Mouse (Mus musculus) neural tube, embryonic 12.5 days (tissue): ENCODE data around the gene Shf. TPM values are rescaled to one million over a fixed set of nuclear protein-coding genes. Genes with fewer than 3 reads are reported as not detected.
A peak's percentile ranks its signal among the peaks of the same experiment; 100 is the strongest.
"Not testable (repeated sequence)": the region's sequence is repeated elsewhere in the genome, so short reads cannot be mapped to it uniquely, and the experiment has no call there.

ENCODE experiments used
- ATAC-seq: fragments of 200-750 bp; cut with Nextera tagmentation; 2 replicates; pipeline ENCODE4 v1.8.0; 2017; ENCODE audit warnings: low read depth, mild to moderate bottlenecking, moderate TSS enrichment, moderate library complexity; ENCODE audit not compliant: low FRiP score
- H3K27ac ChIP-seq: fragments of 300-500 bp; sonication (generic); 2 replicates; pipeline ENCODE4 v1.5.1; 2016
- H3K27me3 ChIP-seq: fragments of 300-500 bp; sonication (generic); replicated peaks from 2 replicates; pipeline ENCODE4 v1.6.1; 2016; ENCODE audit warnings: mild to moderate bottlenecking
- H3K36me3 ChIP-seq: fragments of 300-500 bp; sonication (generic); 2 replicates; pipeline ENCODE4 v1.6.1; 2016; ENCODE audit warnings: mild to moderate bottlenecking
- H3K4me1 ChIP-seq: fragments of 300-500 bp; sonication (generic); 2 replicates; pipeline ENCODE4 v1.6.1; 2016
- H3K4me2 ChIP-seq: fragments of 300-500 bp; sonication (generic); replicated peaks from 2 replicates; pipeline ENCODE4 v1.6.1; 2016; ENCODE audit warnings: mild to moderate bottlenecking
- H3K4me3 ChIP-seq: fragments of 300-500 bp; sonication (generic); 2 replicates; pipeline ENCODE4 v1.5.1; 2016
- H3K9ac ChIP-seq: fragments of 300-500 bp; sonication (generic); 2 replicates; pipeline ENCODE4 v1.6.1; 2016; ENCODE audit warnings: mild to moderate bottlenecking
- H3K9me3 ChIP-seq: fragments of 300-500 bp; sonication (generic); 2 replicates; pipeline ENCODE4 v1.6.1; 2016; ENCODE audit warnings: mild to moderate bottlenecking
- WGBS: fragments of 180-500 bp; shearing (Covaris S2); methylation state at CpG from one replicate; pipeline ENCODE4 v1.1.7; 2016; 5-methylcytosine and 5-hydroxymethylcytosine counted together
- polyA plus RNA-seq: library from polyadenylated mRNA; unstranded; fragments of >200 nt; fragmentation: Nextera tagmentation; extraction: Ambion mirVana; gene quantifications from 2 replicates; pipeline ENCODE4 v1.2.1, GENCODE M21; 2016

Gene Shf
- polyA plus RNA-seq, 1 experiment from 2014 or later = 15.1 TPM

DNA sequence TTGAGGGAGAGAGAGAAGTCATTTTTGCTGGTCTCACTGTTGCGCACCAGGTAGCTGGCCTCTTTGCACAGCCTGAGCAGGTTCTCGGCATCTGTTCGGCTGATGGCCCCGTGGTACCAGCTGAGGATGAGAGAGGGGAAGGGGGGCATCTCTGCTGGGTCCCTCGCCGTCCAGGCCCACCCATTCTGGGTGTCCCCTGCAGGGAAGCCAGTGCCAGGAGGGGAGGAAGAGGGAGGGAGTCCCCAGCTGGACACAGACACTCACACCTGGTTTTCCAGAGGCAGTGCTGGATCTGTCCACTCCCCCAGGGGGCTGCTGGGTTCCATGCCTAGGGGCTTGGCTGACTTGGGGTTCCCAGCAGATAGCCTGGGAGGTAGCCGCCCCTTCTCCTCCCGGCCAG lies 15.2 kb downstream of the Shf start:
- no peak overlapping the region for H3K9ac ChIP-seq

DNA sequence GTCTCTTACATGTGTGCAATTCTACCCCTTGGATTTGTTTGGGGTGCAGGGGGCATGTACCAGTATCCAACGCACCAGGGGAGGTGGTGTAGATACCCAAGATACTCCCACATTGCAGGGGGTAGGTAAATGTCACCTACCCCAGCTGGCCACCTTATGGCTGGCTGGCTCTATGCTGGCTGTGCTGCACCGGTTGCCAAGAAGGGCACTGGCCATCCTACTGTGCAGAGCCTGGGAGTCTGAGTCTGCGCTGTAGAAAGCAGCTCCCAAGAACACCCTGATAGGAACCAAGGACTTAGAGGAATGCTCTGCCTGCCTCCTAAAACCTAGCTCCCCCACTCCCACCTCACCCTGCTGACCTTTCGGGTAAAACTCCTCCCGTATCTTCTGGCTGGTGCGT lies 16.0 kb downstream of the Shf start:
- WGBS = 80% methylated on average over 6 of the region's 6 CpGs
- ATAC-seq = no peak
- no peak overlapping the region for H3K27ac ChIP-seq

More for the DNA sequence above, 15.2 kb downstream of the Shf start:
- H3K4me2 ChIP-seq = 0 out of 2 replicates have a peak overlapping the region, but pooled peaks have one; percentile 3
- no peaks in the 10 kb centered on the region for H3K9me3 ChIP-seq
- 82% methylated on average over 8 of the region's 8 CpGs for WGBS
- H3K4me1 ChIP-seq = peaks cover 55% of the 10 kb centered on the region
- peak overlapping the region; percentile 15; the same call in 1 of the 2 replicates for H3K27ac ChIP-seq
- H3K4me3 ChIP-seq = no peak overlapping the region
- no peaks in the 10 kb centered on the region for H3K27me3 ChIP-seq
- no peak for ATAC-seq
- H3K36me3 ChIP-seq = peaks cover 25% of the 10 kb centered on the region

DNA sequence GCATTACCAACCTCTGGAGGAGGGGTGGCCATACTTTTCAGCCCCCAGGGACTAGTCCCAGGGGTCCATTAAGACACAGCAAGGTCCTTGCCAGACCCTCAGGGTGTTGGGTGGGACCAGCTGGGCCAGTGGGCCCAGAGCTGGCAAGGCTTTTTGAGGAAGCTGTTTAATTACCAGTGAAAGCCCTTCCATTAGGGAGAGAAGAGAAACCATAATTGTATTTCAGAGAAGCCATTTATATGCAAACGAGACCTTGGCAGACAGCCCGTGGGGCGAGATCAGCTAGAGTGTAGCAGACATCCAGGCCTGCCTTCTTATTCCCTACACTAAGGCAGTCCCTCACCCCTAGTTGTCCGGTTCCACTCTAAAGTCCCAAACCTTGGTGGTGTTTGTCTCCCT lies 17.0 kb downstream of the Shf start:
- Histone ChIP-seq H3K27ac (peak overlapping the region; percentile 79), H3K36me3 (peaks cover 20% of the 10 kb centered on the region), H3K4me3 (no peak overlapping the region), H3K27me3 (no peaks in the 10 kb centered on the region), H3K9me3 (no peaks in the 10 kb centered on the region), H3K4me1 (peaks cover 60% of the 10 kb centered on the region), H3K9ac (no peak overlapping the region), H3K4me2 (peak overlapping the region; percentile 31)
- WGBS = 29% methylated on average over 4 of the region's 4 CpGs
- peak; percentile 34 for ATAC-seq

More for the DNA sequence above, 16.0 kb downstream of the Shf start:
- peaks cover 58% of the 10 kb centered on the region for H3K4me1 ChIP-seq
- no peaks in the 10 kb centered on the region for H3K27me3 ChIP-seq
- H3K4me2 ChIP-seq = no peak overlapping the region
- no peaks in the 10 kb centered on the region for H3K9me3 ChIP-seq
- no peak overlapping the region for H3K9ac ChIP-seq
- H3K36me3 ChIP-seq = peaks cover 25% of the 10 kb centered on the region
- H3K4me3 ChIP-seq = no peak overlapping the region

DNA sequence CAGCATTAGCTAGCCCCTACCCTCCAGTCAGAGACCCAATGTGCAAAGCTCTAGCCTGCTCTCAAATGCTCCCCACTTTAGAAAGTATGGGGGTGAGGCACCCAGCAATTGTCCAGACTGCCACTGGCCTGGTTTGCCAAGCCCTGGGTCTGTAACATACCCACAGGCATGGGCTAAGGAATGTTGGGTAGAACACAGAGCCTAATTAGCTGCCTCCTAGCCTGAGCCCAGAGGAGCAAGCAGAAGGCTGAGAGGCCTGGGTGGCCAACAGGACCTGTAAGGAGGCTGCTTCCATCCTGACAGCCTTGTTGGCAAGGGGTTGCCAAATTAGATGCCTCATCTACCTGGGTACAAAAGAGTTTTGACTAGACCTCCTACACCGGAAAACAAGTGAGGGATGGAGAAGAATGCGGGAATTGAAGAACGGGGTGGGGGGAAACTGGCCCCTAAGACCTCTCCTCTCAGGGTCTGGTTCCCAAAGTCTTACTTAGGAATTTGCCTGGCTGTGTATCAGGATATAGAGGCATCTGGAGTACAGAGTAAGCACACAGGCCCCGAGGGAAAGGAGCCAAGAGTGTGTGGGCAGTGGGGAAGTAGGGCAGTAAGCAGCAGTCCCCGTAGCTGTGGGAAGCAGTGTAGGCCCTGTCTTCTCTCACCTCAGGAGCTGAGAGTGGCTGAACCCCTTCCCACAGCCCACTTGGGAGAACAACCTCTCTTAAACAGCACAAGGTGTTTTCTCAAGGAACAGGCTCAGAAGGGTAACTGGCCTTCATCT lies 17.6 kb downstream of the Shf start:
- Histone ChIP-seq H3K9ac (peak overlapping the region; percentile 35; the same call in 1 of the 2 replicates), H3K27ac (peak overlapping the region; percentile 79), H3K36me3 (peaks cover 16% of the 10 kb centered on the region), H3K4me3 (no peak overlapping the region), H3K27me3 (no peaks in the 10 kb centered on the region), H3K4me2 (0 out of 2 replicates have a peak overlapping the region, but pooled peaks have one; percentile 25), H3K9me3 (no peaks in the 10 kb centered on the region), H3K4me1 (peaks cover 60% of the 10 kb centered on the region)
- WGBS = 70% methylated on average over 5 of the region's 5 CpGs
- 0 out of 2 replicates have a peak, but pooled peaks have one; percentile 6 for ATAC-seq

DNA sequence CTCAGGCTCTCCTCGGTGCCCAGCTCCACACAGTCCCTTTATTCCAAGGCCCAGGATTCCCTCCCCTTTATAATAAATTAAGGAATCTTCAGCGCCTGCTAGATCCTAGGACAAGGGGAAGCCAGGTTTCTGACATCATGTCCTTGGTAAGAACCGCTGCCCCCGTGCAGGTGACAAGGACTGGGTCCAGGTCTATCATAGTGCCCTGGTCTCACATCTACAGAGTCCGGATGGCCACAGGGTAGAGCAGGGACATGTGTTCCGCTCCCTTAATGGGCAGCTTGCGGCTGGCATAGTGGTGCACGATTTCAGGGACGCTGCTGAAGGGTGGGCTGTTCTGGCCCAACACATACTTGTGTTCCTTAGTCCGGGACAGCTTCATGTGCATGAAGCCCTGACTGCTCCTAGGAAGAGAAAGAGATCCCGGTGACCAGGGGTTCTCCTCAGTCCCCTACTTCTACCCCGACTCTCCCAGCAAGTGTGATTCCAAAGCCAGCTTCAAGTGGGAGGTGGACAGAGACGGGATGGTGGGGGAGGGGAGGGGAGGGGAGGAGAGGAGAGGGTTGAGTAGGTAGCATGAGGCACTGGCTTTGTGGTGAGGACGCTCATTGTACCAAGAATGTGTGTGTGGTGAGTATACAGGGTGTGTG lies 19.7 kb downstream of the Shf start:
- Histone ChIP-seq H3K36me3 (peaks cover 7% of the 10 kb centered on the region), H3K4me2 (peak overlapping the region; percentile 66), H3K4me1 (peaks cover 53% of the 10 kb centered on the region), H3K9me3 (no peaks in the 10 kb centered on the region), H3K27ac (peak overlapping the region; percentile 92), H3K27me3 (no peaks in the 10 kb centered on the region), H3K4me3 (peak overlapping the region; percentile 42), H3K9ac (peak overlapping the region; percentile 75)
- 10% methylated on average over 14 of the region's 14 CpGs for WGBS
- ATAC-seq = peak; percentile 49

DNA sequence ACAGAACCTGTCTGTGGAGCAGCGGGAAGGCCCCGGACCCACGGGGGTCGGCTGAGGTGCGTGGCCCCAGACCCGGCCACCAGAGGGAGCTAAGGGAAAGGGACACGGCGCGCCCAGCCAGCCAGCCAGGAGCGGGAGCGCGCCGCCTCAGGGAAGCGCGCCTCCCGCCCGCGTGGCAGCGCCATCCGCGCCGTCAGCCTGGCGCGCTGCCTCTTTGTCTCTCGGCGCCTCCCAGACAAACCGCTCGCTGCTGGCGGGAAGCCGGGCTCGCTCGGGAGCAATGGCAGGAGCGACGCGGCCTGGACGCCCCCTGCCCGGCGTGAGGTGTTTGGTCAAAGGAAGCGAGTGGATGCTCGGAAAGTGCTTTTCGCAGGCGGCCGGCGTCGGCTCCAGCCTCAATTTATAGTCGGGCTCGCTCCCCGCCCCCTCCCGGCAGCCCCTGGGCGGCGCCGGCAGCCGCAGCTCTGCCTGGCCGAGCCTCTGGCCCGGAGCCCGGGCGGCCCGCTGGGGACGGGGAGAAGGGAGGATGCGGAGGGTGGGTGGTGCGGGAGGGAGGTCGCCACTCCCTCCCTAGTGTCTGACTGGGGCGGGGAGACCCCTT lies 20.3 kb downstream of the Shf start:
- Histone ChIP-seq H3K4me2 (peak overlapping the region; percentile 66), H3K4me3 (peak overlapping the region; percentile 42), H3K27ac (peak overlapping the region; percentile 92), H3K27me3 (no peaks in the 10 kb centered on the region), H3K36me3 (peaks cover 3% of the 10 kb centered on the region), H3K9me3 (no peaks in the 10 kb centered on the region), H3K4me1 (peaks cover 47% of the 10 kb centered on the region), H3K9ac (peak overlapping the region; percentile 75)
- under 1% methylated on average over 61 of the region's 63 CpGs for WGBS
- ATAC-seq = peak; percentile 83

DNA sequence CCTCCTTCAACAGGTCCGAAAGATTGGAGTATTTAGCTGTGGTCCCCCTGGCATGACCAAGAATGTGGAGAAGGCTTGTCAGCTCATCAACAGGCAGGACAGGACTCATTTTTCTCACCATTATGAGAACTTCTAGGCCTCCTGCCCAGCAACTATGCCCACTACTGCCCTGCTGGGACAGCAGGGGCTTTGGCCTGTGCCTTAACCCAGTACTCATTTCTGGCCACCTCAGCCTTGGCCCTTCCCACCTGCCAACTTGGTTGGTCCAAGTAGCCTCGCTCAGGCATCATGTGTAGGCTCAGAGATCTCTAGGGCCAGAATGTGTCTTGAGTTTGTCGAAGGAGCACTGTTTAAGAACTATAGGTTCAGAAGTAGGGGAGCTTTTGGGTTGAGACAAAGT lies 21.7 kb downstream of the Shf start:
- ATAC-seq = no peak
- no peaks in the 10 kb centered on the region for H3K9me3 ChIP-seq
- H3K27ac ChIP-seq = no peak overlapping the region
- no peak overlapping the region for H3K9ac ChIP-seq
- H3K36me3 ChIP-seq = no peaks in the 10 kb centered on the region
- H3K4me3 ChIP-seq = no peak overlapping the region
- 92% methylated on average over 3 of the region's 3 CpGs for WGBS
- H3K4me1 ChIP-seq = peaks cover 33% of the 10 kb centered on the region
- no peak overlapping the region for H3K4me2 ChIP-seq
- no peaks in the 10 kb centered on the region for H3K27me3 ChIP-seq

DNA sequence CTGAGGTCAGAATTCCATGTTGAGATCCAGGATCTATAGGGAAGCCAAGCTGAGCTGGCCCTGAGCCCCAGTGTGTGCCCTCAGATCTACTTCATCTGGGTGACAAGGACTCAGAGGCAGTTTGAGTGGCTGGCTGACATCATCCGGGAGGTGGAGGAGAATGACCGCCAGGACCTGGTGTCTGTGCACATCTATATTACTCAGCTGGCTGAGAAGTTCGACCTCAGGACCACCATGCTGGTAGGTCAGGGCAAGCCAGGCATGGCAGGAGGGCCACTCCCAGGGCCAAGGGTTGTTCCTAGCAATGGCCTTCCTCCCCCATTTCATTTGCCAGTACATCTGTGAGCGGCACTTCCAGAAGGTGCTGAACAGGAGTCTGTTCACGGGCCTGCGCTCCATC lies 22.8 kb downstream of the Shf start:
- H3K9me3 ChIP-seq, H3K4me2 ChIP-seq, H3K27ac ChIP-seq, H3K4me3 ChIP-seq, H3K36me3 ChIP-seq, H3K9ac ChIP-seq, H3K27me3 ChIP-seq, ATAC-seq: not testable (repeated sequence)
- WGBS = 87% methylated on average over 6 of the region's 6 CpGs
- peaks cover 22% of the 10 kb centered on the region for H3K4me1 ChIP-seq

DNA sequence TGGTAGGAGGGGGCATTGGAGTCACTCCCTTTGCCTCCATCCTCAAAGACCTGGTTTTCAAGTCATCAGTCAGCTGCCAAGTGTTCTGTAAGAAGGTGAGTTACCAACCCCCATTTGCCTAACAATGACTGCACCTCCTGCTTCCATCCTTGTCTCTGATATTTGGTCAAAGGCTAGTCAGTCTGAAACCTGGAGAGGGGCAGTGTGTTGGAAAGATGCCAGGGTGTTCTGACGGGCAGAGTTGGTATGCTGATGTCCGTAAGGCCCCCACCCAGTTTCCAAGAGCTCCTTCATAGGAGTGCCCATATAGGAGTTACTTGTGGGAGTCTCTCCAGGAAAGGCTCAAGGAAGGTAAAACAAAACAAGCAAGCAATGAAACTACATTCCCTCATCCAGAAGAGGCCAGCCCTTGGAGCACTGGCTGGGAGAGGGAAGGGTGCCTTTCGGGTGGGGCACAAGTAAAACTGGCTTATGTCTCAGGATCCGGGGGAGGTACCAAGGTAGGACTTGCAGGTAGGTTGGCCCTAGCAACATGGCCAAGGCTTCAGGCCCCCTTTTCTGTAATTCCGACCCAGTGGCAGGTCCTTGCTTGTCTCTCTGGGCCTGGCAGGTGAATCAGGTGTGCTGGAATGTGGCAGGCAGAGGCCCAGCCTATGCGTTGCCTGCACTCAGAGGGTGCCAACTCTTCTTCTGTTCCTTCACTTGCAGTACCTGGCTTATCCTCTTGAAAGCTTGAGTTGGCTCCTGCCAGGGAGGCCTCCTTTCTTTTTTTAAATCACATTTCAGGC lies 23.7 kb downstream of the Shf start:
- H3K27me3 ChIP-seq = no peaks in the 10 kb centered on the region
- H3K36me3 ChIP-seq = no peaks in the 10 kb centered on the region
- no peak for ATAC-seq
- H3K27ac ChIP-seq = no peak overlapping the region
- H3K9ac ChIP-seq = no peak overlapping the region
- peaks cover 18% of the 10 kb centered on the region for H3K4me1 ChIP-seq
- 83% methylated on average over 6 of the region's 6 CpGs for WGBS
- no peak overlapping the region for H3K4me3 ChIP-seq
- H3K4me2 ChIP-seq = no peak overlapping the region
- H3K9me3 ChIP-seq = no peaks in the 10 kb centered on the region

DNA sequence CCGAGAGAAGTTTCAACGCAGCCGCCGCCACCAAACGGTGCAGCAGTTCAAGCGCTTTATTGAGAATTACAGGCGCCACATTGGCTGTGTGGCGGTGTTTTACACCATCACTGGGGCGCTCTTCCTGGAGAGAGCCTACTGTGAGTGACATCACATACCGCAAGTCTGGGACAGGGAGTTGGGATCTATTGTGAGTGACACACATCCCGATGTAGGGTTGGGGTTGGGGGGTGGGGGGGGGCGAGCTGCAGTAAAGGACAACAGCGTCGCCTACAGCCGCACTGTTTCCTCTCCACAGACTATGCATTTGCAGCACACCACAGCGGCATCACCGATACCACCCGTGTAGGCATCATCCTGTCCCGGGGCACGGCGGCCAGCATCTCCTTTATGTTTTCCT lies 31.7 kb downstream of the Shf start:
- no peaks in the 10 kb centered on the region for H3K9me3 ChIP-seq
- no peaks in the 10 kb centered on the region for H3K4me1 ChIP-seq
- 0 out of 2 replicates have a peak overlapping the region, but pooled peaks have one; percentile 1 for H3K9ac ChIP-seq
- H3K36me3 ChIP-seq = no peaks in the 10 kb centered on the region
- ATAC-seq = peak; percentile 48; the same call in 1 of the 2 replicates
- H3K4me3 ChIP-seq = no peak overlapping the region
- no peaks in the 10 kb centered on the region for H3K27me3 ChIP-seq
- WGBS = 65% methylated on average over 21 of the region's 21 CpGs
- H3K4me2 ChIP-seq = peak overlapping the region; percentile 33
- H3K27ac ChIP-seq = no peak overlapping the region

DNA sequence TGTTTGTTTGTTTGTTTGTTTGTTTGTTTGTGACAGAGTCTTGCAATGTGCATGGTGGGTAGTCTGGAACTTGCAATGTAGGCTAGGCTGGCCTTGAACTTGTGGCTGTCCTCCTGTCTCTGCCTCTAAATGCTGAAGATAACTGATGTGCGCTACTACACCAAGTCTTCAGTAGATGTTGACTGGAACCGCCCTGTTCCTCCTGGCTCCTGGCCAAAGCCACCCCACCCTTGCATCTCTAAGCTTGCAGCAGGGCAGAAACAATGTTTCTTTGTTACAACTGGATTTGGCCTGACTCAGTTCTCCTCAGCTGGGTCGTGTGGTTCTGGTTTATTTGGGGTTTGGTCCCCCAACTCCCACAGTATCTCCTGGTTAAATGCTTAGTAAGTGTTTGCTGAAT lies 34.8 kb downstream of the Shf start:
- no peaks in the 10 kb centered on the region for H3K4me1 ChIP-seq
- H3K27me3 ChIP-seq = no peaks in the 10 kb centered on the region
- no peak for ATAC-seq
- H3K9ac ChIP-seq = no peak overlapping the region
- H3K4me3 ChIP-seq = no peak overlapping the region
- H3K4me2 ChIP-seq = no peak overlapping the region
- H3K36me3 ChIP-seq = no peaks in the 10 kb centered on the region
- no peaks in the 10 kb centered on the region for H3K9me3 ChIP-seq
- 80% methylated on average over 3 of the region's 3 CpGs for WGBS
- no peak overlapping the region for H3K27ac ChIP-seq

DNA sequence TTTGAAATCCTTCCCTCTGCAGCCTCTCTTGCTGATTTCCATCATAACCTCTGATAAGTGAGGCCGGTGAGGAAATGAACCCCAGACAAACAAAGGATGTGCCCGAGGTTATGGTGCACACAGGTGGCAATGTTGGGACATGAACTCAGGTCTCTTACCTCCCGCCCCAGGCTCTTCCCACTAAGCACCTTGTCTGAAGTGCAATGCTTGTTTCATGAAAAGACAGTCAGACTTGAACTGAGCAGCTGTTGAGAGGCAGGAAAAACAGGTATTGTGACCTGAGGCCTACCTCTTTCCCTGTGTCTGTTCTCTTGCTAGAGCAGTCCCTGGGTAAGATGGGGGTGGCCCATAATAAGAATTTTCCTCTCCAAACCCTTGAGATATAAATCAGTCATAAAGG lies 36.7 kb downstream of the Shf start:
- ATAC-seq = no peak
- no peak overlapping the region for H3K27ac ChIP-seq
- no peak overlapping the region for H3K9ac ChIP-seq
- no peaks in the 10 kb centered on the region for H3K9me3 ChIP-seq
- 86% methylated on average over 3 of the region's 3 CpGs for WGBS
- no peak overlapping the region for H3K4me3 ChIP-seq
- no peaks in the 10 kb centered on the region for H3K36me3 ChIP-seq
- H3K27me3 ChIP-seq = no peaks in the 10 kb centered on the region
- no peaks in the 10 kb centered on the region for H3K4me1 ChIP-seq
- no peak overlapping the region for H3K4me2 ChIP-seq
